Mouse (Mus musculus) A20 (cell line): Measurements from ENCODE around the gene Ptpn4.

ENCODE experiments used
- DNase-seq: peaks from one replicate; pipeline ENCODE4 v3.0.0-alpha.2; 2011; ENCODE audit warnings: low read depth, low spot score

Gene Ptpn4

DNA sequence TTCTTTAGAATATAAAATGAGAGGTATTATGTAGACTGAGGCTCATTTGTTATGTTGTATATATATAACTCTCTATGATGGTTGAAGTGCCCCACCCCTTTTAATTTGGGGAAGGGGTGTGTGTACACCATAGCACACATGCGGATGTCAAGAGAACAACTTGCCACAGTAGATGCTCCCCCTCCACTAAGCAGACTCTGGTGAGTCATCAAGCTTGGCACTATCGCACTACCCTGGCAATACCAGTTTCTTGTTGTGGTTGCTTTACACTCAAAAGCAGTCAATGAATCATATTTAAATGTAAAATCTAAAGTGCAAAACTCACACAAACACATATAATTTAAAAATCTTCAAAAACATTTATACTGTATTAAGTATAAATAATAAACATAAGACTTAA is 31.4 kb downstream of the Ptpn4 start:
- DNase-seq: no peak

DNA sequence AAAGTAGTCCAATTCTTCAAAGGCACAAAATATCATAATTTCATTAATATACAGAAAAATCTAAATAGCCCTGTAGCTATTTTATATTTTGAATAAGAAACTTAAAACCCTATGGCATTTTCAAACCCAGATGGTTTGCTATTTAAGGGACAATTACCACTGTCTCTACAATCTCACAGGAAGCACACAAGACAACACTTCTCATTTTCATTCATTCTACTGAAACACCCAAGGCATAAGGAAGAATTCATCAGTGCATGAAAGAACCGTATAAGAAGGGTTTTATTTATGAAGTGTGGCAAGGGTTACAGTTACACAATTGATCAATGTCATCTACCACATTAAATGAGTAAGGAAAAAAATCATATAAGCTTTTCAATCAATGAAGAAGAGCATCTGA is 32.8 kb downstream of the Ptpn4 start:
- peak; percentile 35 for DNase-seq

DNA sequence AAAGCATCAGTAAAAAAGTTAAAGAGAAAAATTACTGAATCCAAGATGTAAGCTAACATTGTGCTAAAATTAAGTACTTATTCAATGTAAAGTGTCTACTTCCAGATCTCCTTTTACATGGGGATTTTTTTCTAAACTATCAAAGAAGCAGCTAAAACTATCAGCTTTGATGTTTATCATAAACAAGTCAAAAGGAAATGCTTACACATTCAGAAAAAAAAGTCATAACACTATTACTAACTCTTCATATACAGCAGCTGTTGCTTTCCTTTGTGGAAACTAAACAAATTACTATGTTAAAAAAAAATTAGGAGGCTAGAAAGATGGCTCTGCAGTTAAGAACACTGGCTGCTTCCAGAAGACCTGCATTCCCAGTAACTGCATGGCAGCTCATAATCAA is 42.2 kb downstream of the Ptpn4 start:
- DNase-seq: no peak

DNA sequence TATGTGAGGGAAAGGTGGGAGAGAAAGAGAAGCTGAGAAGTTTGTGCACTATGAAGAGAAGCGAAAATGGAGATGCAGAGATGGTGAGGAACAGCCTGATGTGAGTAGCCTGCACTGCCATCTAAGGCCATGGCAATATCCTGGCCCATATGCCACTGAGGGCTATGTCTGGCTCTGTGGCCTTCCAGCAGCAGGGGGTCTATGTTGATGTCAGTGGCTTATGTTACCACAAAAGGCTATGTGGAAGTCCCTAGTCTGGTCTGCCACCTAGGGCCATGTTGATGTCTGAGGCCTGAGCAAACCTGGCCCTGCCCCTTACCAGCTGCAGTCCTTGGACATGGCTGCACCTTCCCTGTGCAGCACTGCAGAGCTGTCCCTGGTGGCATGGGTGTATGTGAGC is 43.1 kb downstream of the Ptpn4 start:
- no peak for DNase-seq

DNA sequence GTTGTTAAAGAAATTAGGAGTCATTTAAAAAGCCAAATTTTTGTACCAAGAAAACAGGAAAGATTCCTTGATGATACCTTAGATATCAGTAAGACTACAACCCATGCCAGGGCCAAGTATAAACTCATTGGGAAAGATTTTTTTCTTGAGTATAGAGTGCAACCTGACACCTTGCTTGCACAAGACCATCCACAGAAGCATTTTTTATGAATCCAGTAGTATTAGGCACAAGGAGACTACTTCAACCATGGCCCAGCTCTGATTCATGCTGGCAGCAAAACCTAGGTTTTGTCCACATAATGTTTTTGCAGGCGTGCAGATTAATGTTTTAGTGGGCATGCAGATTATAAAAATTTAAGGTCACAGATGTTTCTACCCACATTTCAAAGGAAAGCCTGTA is 46.8 kb downstream of the Ptpn4 start:
- DNase-seq: no peak

DNA sequence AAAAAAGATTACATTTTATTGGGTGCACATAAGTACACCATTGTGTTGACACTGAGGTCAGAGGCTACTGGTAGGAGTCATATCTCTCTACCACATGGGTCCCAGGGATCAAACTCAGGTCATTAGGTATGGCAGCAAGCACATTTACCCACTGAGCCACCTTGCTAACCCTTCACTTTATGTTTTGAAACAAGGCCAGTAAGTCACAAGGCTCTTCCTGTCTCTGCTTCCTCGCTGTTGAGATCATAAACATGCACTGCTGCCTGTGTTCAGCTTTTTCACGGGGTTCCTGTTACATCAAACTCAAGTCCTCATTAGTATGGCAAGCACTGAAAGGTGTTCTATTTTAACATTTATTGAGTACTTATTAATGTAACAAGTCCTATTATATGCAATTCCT is 61.5 kb downstream of the Ptpn4 start:
- no peak for DNase-seq

DNA sequence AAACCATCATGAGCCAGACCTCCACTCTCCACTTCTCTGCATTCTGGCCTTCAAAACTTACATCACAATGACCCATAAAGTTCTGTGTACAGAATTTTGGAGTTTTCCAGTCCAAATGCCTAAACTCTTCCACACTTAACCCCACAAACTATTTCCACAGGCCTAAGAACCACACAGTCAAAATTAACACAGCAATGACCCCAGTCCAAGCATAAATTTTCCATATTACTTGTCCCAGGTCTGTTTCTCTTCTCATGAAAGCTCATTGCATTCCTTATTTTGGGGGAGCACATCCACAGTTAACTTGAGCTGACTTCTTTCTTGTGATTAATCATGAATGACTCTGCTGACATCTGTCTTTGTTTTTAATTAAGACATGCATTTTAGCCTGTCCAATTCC is 101.7 kb downstream of the Ptpn4 start:
- DNase-seq: no peak

DNA sequence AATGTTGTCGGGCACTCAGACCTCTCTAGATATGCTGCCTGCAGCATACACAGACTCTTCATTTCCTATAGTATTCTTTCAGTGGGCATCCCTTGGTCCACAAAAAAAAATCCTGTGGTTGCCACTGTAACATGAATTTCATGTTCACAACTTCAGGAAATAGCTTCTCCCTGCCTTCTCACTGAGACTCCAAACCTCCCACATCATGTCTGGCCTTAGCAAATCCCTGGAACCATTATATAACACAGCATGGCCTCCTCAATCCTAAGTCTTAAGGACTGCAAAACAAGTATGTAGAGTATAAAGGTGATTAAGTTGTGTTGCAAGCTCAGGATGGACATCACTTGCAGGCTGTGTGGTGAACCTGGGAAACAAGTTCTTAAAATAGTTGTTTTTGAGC is 102.6 kb downstream of the Ptpn4 start:
- DNase-seq: no peak

DNA sequence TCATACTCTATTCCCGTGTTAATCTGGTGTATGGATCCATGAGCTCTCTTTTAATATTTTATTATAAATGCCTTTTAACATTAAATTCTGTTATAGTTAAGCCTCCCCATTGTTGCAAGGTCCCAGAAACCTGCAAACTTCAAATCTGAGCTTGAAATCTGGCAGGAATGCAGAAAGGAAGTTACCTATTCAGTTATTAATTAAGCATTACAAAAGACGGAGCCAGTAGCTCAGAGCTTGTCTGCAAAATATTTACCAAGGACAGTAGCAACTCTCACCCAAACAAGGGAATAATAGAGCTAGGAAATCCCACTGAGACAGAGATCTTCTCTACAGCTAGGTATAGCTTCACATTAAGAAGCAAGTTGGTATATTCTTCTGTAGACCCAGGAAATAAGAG is 106.2 kb downstream of the Ptpn4 start:
- no peak for DNase-seq

DNA sequence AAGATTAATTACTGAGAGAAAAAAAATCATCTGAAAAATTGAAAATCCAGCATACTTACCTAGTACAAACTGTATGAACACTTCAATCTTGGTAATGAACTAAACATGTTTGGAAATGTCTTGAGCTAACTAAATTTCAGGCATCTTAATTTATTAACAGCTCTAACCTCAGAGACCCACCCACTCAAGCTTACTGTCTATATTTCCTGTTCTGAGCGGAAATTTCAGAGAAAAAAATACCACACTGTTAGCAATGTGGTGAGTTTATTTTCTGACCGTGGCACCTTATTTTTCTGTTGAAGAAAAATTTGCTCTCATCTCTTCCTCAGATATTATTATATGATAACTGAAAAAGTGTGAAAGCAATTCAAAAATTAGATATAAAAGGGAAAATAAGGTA is 124.4 kb downstream of the Ptpn4 start:
- DNase-seq: no peak

DNA sequence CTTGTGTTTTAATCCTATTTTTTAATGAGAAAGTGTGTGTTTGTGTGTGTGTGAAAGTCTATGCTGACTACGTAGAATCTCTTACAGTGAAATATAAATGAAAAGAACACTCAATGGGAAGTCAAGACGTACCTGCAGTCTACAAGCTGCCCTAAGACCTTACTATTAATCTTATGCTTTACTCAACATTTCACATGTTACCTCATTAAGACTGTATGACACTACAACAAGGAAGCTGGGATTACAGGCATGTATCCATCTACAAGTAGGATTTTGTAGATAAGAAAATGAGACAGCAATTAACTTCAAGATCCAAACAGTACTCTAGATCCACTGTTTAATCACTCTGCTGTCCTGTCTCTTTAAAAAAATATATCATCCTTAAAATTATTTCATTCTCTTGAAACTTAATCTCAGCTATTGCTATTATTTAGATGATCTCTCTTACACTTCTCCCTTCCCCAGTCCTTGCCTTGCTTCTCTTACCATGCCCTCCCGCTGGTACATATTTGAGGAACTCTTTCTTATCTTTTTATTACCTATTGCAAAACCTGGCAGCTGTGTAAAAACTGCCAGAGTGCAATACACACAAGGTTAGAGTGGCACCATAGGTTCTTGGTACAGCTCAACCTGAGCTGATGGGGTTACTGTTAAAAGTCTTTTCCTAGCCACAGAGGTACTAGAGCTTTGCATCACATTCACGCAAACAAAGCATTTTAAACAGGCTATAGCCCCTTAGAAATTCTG is 130.8 kb downstream of the Ptpn4 start:
- no peak for DNase-seq

DNA sequence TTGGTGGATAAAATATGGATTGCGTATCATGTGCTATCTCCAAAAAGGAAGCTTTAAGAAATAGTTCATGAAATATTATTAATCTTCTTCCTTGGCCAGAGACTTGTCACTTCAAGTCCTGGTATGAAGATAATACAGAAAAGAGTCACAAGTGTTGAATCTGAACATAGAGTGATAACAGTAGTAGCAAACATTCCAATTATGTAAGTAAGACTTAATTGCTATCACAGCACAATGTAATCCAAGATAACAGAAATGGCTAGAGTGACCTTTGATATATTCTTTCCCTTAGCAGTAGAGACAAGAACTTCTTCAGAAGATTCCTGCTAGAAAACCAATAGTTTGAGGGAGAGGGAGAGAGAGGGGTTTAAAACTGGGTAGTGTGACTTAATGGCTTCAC is 140.6 kb downstream of the Ptpn4 start:
- no peak for DNase-seq

DNA sequence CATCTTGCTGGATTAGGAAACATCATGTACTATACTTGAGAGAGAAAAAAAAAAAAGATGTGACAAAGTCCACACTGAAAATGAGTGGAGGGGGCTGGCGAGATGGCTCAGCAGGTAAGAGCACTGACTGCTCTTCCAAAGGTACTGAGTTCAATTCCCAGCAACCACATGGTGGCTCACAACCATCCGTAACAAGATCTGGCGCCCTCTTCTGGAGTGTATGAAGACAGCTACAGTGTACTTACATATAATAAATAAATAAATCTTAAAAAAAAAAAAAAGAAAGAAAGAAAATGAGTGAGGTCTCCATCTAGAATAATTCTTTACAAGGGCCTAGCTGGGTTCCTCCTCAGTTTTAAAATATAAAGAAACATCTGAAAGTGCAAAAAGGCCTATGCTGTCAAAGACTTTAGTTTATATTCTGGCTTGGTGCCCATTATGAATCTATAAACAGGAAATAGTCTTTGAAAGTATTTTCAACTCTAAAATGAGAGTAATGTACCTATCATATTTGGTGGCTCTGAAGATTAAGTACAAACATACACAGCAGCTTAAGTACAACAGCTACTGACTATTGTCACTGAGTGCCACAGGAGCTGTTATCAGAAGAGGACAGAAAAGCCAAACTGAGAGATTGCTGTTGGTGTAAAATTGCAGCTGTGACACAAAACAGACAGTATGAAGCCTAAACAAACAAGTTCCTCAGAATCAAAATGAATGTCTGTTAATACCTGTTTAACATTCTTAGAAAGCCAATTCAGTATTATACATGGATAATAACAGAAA is 151.4 kb downstream of the Ptpn4 start:
- no peak for DNase-seq

DNA sequence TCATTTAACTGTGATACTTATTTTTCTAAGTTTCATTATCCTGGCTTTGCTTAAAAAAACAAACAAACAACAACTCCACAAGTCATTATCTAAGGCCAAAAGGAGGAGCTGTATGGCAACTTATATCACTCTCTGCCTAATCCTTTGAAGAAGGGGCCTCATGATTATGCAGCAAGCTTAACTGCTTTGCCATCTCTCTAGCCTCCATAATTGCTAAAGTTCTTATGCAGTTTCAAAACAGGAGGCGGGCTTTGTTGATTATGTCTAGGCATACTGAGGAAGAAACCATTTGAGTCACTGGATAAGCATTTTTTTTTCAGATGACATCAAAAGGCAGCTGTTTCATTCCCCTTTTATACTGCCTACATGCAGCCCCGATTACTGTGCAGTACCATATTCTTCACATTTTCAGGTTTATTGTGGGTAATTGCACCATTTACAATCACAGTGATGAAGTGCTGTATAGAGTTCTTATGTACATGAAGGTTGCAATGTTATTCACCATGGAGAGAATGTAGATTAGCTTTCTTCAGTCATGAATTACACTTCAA is 155.7 kb downstream of the Ptpn4 start:
- DNase-seq: no peak

DNA sequence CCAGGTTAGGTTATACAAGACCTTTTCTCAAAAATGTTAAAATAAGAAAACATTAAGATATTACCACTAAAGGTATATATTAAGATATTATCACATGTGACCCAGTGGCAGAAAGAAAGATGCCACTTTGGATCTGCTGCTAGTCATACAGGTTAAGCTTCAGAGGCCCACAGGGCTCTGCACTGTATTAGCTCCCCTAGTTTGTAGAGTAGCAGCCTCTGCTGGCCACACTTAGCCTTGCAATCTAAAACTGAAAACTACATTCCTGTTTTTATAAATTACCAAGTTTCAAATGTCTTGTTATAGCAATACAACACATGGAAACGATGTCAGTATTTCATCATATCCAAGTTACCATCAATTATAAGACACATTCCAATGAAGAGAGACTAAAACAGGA is 162.4 kb downstream of the Ptpn4 start:
- DNase-seq: peak; percentile 47

DNA sequence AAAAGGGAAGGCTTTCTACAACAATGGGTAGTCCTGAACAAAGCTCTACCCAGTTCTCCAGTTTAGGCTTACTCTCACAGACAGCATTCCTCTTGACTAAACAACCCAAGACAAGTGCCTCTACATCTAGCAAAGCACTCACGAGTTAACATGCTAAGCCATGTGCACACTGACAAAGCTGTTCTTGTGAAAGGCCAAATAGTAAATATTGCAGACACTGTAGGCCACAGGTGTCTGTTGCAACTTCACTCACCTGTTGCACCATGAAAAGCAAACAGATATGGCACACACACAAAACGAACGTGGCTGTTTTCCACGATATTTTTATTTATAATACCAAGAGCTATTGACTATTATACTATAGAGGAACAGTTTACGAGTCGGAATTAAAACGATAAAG is 170.5 kb downstream of the Ptpn4 start:
- DNase-seq: no peak

DNA sequence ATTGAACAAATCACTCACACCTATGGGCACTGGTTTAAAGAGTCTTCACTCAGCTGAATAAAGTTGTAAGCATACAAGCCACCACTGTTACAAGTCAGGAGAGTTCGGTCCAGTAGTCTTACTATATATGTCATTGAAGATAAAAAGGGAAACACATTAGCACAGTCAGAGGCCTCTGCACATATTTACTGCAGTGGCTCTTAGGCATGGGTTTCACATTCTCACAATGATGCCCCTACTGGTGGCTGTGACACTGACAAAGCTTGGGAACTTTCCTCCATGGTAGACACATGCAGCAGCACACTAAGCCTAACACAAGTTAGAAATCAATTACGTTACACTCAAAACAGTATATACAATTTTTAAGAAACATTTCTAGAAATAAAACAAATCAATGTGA is 183.1 kb downstream of the Ptpn4 start:
- DNase-seq: peak; percentile 40

DNA sequence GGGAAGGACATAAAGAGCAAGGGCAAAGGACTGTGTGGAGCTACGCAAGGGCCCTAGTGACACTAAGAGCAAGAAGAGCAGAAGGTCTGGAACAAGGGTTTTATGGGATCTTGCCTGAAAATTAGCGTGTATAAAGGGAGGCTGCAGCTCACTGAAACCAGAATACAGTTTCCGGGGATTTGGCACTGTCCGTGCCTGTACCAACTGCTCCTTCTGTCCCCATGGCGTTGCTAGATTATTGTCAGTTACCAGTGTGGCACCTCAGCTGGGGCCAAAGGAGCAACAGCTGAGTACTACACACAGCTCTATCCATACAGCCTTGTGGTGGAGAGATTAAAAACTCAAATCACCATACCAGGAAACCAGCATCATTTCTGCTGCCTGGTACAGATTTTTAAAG is 187.0 kb downstream of the Ptpn4 start:
- DNase-seq: no peak

DNA sequence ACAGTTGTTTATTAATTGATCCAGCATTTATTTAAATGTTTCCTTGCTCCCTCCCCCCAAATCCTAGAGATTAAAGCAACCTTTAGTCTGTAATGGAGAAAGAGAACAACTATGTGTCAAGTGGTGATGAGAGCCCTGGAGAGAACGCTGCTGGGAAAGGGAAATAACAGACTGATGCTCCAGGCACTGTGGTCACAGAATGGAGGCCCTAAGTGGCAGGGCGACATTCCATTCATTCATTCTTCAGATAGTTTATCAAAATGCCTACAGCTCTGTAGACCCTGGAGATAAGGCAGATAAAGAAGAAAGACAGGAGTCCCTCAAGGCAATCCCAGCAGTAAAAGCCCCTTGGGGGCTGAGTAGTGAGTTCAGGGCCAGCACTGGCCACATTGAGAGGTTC is 187.8 kb downstream of the Ptpn4 start:
- DNase-seq: no peak

DNA sequence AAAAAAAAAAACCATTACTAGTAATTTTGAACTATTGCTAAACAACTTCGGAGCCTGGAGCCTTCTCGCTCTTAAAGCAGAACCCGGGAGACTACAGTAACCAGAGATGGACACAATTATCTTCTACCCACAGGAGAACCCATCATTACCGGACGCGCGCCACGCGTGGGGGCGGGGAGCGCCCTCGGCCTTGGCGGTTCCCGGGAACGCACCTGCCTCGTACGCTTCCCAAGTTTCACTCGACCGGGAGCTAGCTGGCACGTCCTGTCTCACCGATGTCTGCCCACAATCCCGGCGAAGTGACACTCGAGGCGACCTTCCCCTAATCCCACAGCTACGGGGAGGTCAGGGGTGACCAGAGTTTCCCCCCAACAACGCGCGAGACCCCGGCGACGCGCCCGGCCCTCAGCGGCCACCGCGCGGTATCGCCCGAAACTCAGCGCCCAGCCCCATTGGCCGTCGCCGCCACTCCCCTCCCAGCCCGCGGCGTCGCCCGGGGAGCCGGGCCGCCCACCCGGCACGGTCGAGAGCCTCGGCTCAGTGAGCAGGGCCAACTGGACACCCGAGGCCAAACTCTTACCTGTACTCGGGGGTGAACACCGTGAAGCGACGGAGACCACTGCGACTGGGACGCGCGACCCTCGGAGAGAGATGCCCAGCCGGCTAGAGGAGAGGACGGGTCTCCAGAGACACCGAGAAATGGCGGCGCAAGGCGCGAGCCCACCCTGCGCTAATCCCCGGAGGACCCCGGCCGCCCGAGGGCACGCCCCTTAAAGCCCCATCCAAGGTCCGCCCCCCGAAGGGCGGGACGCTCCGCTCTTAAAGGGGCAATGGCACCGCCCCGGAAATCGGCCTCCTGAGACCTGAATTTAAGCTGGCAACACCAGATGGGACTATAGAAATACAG is 189.0 kb downstream of the Ptpn4 start, which contains the start of gene Epb41l5:
Epb41l5 (minus strand) TSS at position 796 of the 907 bp plus-strand sequence.
- DNase-seq: peak; percentile 92

DNA sequence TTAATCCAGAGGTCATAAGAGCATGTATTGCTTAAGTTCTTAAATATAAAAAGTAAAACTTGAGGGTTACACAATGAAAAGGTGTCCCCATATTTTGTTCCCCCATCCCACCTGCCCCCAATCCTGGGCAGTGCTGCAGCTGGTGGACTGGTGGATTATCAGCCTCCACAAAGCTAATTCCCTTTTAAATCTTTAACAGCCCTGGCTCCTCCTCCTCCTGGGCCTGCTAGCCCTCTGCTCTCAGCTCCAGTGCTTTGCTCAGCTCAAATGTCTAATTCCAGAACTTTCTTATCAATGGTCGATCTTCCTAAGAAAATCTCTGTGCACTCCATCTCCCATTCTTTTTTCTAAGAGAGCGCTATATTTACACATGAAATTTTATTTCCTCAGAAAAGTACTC is 191.1 kb downstream of the Ptpn4 start:
- DNase-seq: no peak

DNA sequence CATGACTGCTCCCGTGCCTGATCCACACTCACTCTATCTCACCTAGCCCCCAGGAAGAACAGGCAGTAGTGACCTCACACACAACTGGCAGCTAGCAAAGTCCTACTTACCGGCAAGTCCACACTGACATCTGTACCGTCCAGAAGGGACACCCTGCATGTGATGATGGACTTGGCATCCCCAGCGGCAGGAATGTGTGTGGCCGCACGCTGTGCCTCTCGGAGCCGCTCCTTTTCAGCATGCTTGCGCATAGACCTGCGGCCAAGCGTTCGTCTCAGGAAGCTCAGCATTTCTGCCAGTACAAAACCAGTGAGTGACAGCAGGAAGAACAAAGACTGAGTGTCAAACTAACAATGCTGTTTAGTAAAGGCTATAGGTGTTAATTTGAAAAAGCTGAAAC is 195.0 kb downstream of the Ptpn4 start:
- no peak for DNase-seq
